ENCODE assay signal across 10 mouse cellular contexts in the genomic region with DNA sequence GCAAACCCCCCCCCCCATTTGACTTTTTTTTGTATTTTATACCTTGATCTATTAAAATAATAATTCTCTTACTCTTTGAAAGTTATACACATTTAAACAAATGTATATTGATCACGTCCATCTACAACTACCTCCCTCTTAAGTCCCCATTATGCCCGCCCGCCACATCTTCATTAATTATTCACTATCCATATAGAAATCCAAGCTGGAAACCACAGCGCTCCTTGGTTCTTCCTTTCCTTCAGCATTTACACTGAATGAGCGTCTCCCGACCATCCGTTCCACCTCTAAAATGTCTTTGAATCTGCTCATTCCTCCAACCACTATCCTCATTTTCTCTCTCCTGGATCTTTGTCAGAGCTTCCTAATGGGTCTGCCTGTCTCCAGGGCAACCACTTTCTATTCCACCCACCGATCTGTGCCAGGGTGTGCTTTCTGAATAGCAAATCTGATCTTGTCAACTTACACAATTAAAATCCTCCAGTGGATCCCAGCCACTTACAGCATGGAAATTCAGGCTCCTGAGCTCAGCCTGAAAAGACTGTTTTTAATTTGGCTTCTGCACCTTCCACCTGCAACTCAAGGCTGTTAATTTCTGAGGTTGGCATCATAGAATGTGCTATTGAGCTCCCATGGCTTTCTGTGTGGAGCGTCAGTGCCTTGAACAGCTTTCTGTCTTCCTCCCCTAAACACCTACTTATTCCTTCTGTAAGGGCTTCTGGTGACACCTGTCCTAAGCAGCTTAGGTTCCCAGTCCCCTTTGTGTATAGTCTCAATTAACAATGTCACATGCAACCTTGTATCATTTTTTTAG.
DNase-seq lines count a peak whose midpoint lies in the region; ATAC-seq and TF ChIP-seq lines count a peak whose summit lies in the region.
"Had no signal": no experiment of that assay in that cellular context is flagged by ENCODE, and none has a peak within 500 bp of the region (broad histone marks: within the 10 kb centered on the region; RNA-seq: fewer than 3 reads in every experiment).

No protein-coding gene starts in this region.

- H3K9me3 ChIP-seq in neural tube, embryonic 14.5 days (ENCODE audit: control insufficient read depth, low read length), result no peaks in the 10 kb centered on the region
- H3K9me3 ChIP-seq: embryonic facial prominence, embryonic 15.5 days; limb, embryonic 12.5 days had no signal

- H3K4me1 ChIP-seq in neural tube, embryonic 14.5 days (ENCODE audit: control insufficient read depth, insufficient read depth, low read length), result peaks cover 7% of the 10 kb centered on the region; the same call in 1 of the 2 replicates
- H3K4me1 ChIP-seq in kidney, adult 2 months (ENCODE audit: control insufficient read depth, insufficient read depth, low read length), result no peaks in the 10 kb centered on the region
- H3K4me1 ChIP-seq: embryonic facial prominence, embryonic 15.5 days had no signal

- H3K27ac ChIP-seq in neural tube, embryonic 14.5 days (ENCODE audit: low read depth, low read length), result peak overlapping the region; percentile 25; the same call in 1 of the 2 replicates
- no peak overlapping the region for H3K27ac ChIP-seq in kidney, adult 2 months (ENCODE audit: insufficient read depth, low read depth, low read length)
- H3K27ac ChIP-seq: embryonic facial prominence, embryonic 15.5 days; limb, embryonic 12.5 days had no signal

- peak; percentile 87 for ATAC-seq in neural tube, embryonic 14.5 days (ENCODE audit: low read depth)

- WGBS in neural tube, embryonic 14.5 days, result 31% methylated on average over 9 of the region's 9 CpGs
- 96% methylated on average over 9 of the region's 9 CpGs for WGBS in kidney, adult 2 months

- 0 out of 2 replicates have a peak overlapping the region, but pooled peaks have one; percentile 16 for H3K9ac ChIP-seq in neural tube, embryonic 14.5 days (replicated peaks; ENCODE audit: low read depth, low read length)
- H3K9ac ChIP-seq: embryonic facial prominence, embryonic 15.5 days; limb, embryonic 12.5 days had no signal

- no peak overlapping the region for H3K4me3 ChIP-seq in neural tube, embryonic 14.5 days (ENCODE audit: low read depth, low read length)
- no peak overlapping the region for H3K4me3 ChIP-seq in kidney, adult 2 months (ENCODE audit: insufficient read depth, low read depth, low read length)
- H3K4me3 ChIP-seq: embryonic facial prominence, embryonic 15.5 days; limb, embryonic 12.5 days had no signal

- no peaks in the 10 kb centered on the region for H3K27me3 ChIP-seq in neural tube, embryonic 14.5 days (ENCODE audit: control insufficient read depth, insufficient read depth, low read length)
- no peaks in the 10 kb centered on the region for H3K27me3 ChIP-seq in kidney, adult 2 months (replicated peaks; ENCODE audit: control insufficient read depth, insufficient read depth, low read length)
- H3K27me3 ChIP-seq: embryonic facial prominence, embryonic 15.5 days; limb, embryonic 12.5 days had no signal

- TF ChIP-seq CTCF in kidney, adult 2 months (conservative IDR thresholded peaks at IDR 0.05; ENCODE audit: insufficient read depth, insufficient read length, low read depth, low read length), result no peak

- peak overlapping the region; percentile 15; the same call in 1 of the 2 replicates for H3K4me2 ChIP-seq in neural tube, embryonic 14.5 days (ENCODE audit: low read depth, low read length)
- H3K4me2 ChIP-seq: embryonic facial prominence, embryonic 15.5 days; limb, embryonic 12.5 days had no signal

- no peaks in the 10 kb centered on the region for H3K36me3 ChIP-seq in neural tube, embryonic 14.5 days (ENCODE audit: control insufficient read depth, insufficient read depth, low read length)
- H3K36me3 ChIP-seq in kidney, adult 2 months (ENCODE audit: control insufficient read depth, insufficient read depth, low read length), result no peaks in the 10 kb centered on the region
- H3K36me3 ChIP-seq: embryonic facial prominence, embryonic 15.5 days; limb, embryonic 12.5 days had no signal

- DNase-seq in cerebellum, adult 8-10 months, result peak; percentile 14
- DNase-seq in frontal cortex, postnatal 14 days (ENCODE audit: low spot score in 2 of 2), result peak; percentile 64 to 76
- DNase-seq in layer of hippocampus, postnatal 36 days, result peak; percentile 67 to 69
- no peak for DNase-seq in embryo, embryonic 9.5 days (ENCODE audit: extremely low spot score)
- no peak for DNase-seq in lung, postnatal 36 days
- no peak for DNase-seq in kidney, adult 2 months
- no peak for DNase-seq in kidney, postnatal 25 days

- no peak for TF ChIP-seq POLR2A in kidney, adult 2 months (IDR thresholded peaks at IDR 0.05; ENCODE audit: low read depth, low read length)

Comparison
In these comparisons a context has a peak if more than half of its experiments do, and no peak if none do; other contexts are left out.
1. DNase-seq: peak in cerebellum, adult 8-10 months (single experiment), frontal cortex, postnatal 14 days (2 of 2) and layer of hippocampus, postnatal 36 days (2 of 2); none in embryo, embryonic 9.5 days (single experiment), lung, postnatal 36 days (single experiment), kidney, adult 2 months (single experiment) and kidney, postnatal 25 days (0 of 2).